Mouse (Mus musculus): ENCODE results near the gene Klhl40. TPM values are rescaled to one million over a fixed set of nuclear protein-coding genes. Genes with fewer than 3 reads are reported as not detected.

The Klhl40 gene
- polyA plus RNA-seq, 1 experiment = not detected

- TF ChIP-seq CTCF (IDR thresholded peaks at IDR 0.05; ENCODE audit: borderline replicate concordance, insufficient read depth, low read length) = no peak
- no peak for TF ChIP-seq POLR2A (IDR thresholded peaks at IDR 0.05; ENCODE audit: low read depth, low read length)
- H3K4me3 ChIP-seq (ENCODE audit: insufficient read depth, low read length) = no peak overlapping the region
- no peak overlapping the region for H3K27ac ChIP-seq (ENCODE audit: insufficient read depth, low read length)
- peaks cover 2% of the 10 kb centered on the region; the same call in 1 of the 2 replicates for H3K4me1 ChIP-seq (ENCODE audit: control insufficient read depth, insufficient read depth, low read length)
Observed at GRCm38 (mm10) chr9:121797722-121798121, 20.3 kb downstream of the Klhl40 start.

GRCm38 (mm10) chr9:121798887-121799520 is 21.6 kb downstream of the Klhl40 start:
- TF ChIP-seq POLR2A (IDR thresholded peaks at IDR 0.05; ENCODE audit: low read depth, low read length) = no peak
- TF ChIP-seq CTCF (IDR thresholded peaks at IDR 0.05; ENCODE audit: borderline replicate concordance, insufficient read depth, low read length) = no peak
- Histone ChIP-seq H3K27ac (ENCODE audit: insufficient read depth, low read length) (no peak overlapping the region), H3K4me3 (ENCODE audit: insufficient read depth, low read length) (no peak overlapping the region), H3K4me1 (ENCODE audit: control insufficient read depth, insufficient read depth, low read length) (peaks cover 12% of the 10 kb centered on the region)

- TF ChIP-seq POLR2A (IDR thresholded peaks at IDR 0.05; ENCODE audit: low read depth, low read length) (no peak), CTCF (IDR thresholded peaks at IDR 0.05; ENCODE audit: borderline replicate concordance, insufficient read depth, low read length) (no peak)
- Histone ChIP-seq H3K4me1 (ENCODE audit: control insufficient read depth, insufficient read depth, low read length) (peaks cover 12% of the 10 kb centered on the region), H3K27ac (ENCODE audit: insufficient read depth, low read length) (no peak overlapping the region), H3K4me3 (ENCODE audit: insufficient read depth, low read length) (no peak overlapping the region)
Observed at GRCm38 (mm10) chr9:121802747-121803146, 25.3 kb downstream of the Klhl40 start.

- H3K4me1 ChIP-seq (ENCODE audit: control insufficient read depth, insufficient read depth, low read length) = peaks cover 12% of the 10 kb centered on the region
- no peak overlapping the region for H3K27ac ChIP-seq (ENCODE audit: insufficient read depth, low read length)
- no peak overlapping the region for H3K4me3 ChIP-seq (ENCODE audit: insufficient read depth, low read length)
- TF ChIP-seq CTCF (IDR thresholded peaks at IDR 0.05; ENCODE audit: borderline replicate concordance, insufficient read depth, low read length) (no peak), POLR2A (IDR thresholded peaks at IDR 0.05; ENCODE audit: low read depth, low read length) (no peak)
Observed at GRCm38 (mm10) chr9:121807546-121807945, 30.1 kb downstream of the Klhl40 start.

- Histone ChIP-seq H3K4me1 (ENCODE audit: control insufficient read depth, insufficient read depth, low read length) (peaks cover 9% of the 10 kb centered on the region), H3K27ac (ENCODE audit: insufficient read depth, low read length) (no peak overlapping the region), H3K4me3 (ENCODE audit: insufficient read depth, low read length) (no peak overlapping the region)
- no peak for TF ChIP-seq POLR2A (IDR thresholded peaks at IDR 0.05; ENCODE audit: low read depth, low read length)
- no peak for TF ChIP-seq CTCF (IDR thresholded peaks at IDR 0.05; ENCODE audit: borderline replicate concordance, insufficient read depth, low read length)
Observed at GRCm38 (mm10) chr9:121807947-121808346, 30.5 kb downstream of the Klhl40 start.

GRCm38 (mm10) chr9:121808511-121808910 is 31.1 kb downstream of the Klhl40 start:
- Histone ChIP-seq H3K4me1 (ENCODE audit: control insufficient read depth, insufficient read depth, low read length) (peaks cover 5% of the 10 kb centered on the region; the same call in 1 of the 2 replicates), H3K27ac (ENCODE audit: insufficient read depth, low read length) (no peak overlapping the region), H3K4me3 (ENCODE audit: insufficient read depth, low read length) (no peak overlapping the region)
- TF ChIP-seq POLR2A (IDR thresholded peaks at IDR 0.05; ENCODE audit: low read depth, low read length) = no peak
- TF ChIP-seq CTCF (IDR thresholded peaks at IDR 0.05; ENCODE audit: borderline replicate concordance, insufficient read depth, low read length) = no peak

GRCm38 (mm10) chr9:121810081-121810821 is 32.8 kb downstream of the Klhl40 start:
- TF ChIP-seq CTCF (IDR thresholded peaks at IDR 0.05; ENCODE audit: borderline replicate concordance, insufficient read depth, low read length) = no peak
- TF ChIP-seq POLR2A (IDR thresholded peaks at IDR 0.05; ENCODE audit: low read depth, low read length) = no peak
- no peak overlapping the region for H3K4me3 ChIP-seq (ENCODE audit: insufficient read depth, low read length)
- H3K27ac ChIP-seq (ENCODE audit: insufficient read depth, low read length) = no peak overlapping the region
- no peaks in the 10 kb centered on the region for H3K4me1 ChIP-seq (ENCODE audit: control insufficient read depth, insufficient read depth, low read length)

GRCm38 (mm10) chr9:121815183-121815582 is 37.8 kb downstream of the Klhl40 start:
- no peak for TF ChIP-seq POLR2A (IDR thresholded peaks at IDR 0.05; ENCODE audit: low read depth, low read length)
- TF ChIP-seq CTCF (IDR thresholded peaks at IDR 0.05; ENCODE audit: borderline replicate concordance, insufficient read depth, low read length) = no peak
- no peaks in the 10 kb centered on the region for H3K4me1 ChIP-seq (ENCODE audit: control insufficient read depth, insufficient read depth, low read length)
- H3K4me3 ChIP-seq (ENCODE audit: insufficient read depth, low read length) = no peak overlapping the region
- H3K27ac ChIP-seq (ENCODE audit: insufficient read depth, low read length) = no peak overlapping the region

GRCm38 (mm10) chr9:121819073-121819770 is 41.8 kb downstream of the Klhl40 start:
- H3K27ac ChIP-seq (ENCODE audit: insufficient read depth, low read length) = no peak overlapping the region
- no peak for TF ChIP-seq POLR2A (IDR thresholded peaks at IDR 0.05; ENCODE audit: low read depth, low read length)
- TF ChIP-seq CTCF (IDR thresholded peaks at IDR 0.05; ENCODE audit: borderline replicate concordance, insufficient read depth, low read length) = no peak
- H3K4me1 ChIP-seq (ENCODE audit: control insufficient read depth, insufficient read depth, low read length) = no peaks in the 10 kb centered on the region
- no peak overlapping the region for H3K4me3 ChIP-seq (ENCODE audit: insufficient read depth, low read length)
